Comparison of ENCODE assay signal across 9 mouse cellular contexts in the genomic region with DNA sequence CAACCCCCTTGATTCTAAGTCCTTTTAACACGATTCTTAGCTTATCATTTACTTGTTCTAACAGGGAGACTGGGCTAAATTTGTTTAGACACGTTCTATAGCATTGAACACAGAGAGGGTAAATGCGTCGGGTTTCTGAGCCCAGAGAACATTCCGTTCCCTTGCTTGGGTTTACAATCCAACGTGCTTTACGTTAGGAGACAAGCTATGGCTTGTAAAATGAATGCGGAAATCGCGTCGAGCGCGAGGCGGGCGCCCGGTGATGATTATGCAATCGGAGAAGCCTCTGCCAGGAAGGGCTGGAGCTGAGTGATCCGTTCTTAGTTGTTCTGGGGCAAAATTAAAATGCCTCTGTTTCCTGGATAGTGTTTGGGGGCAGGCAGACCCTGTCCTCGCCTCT. TPM values are rescaled to one million over a fixed set of nuclear protein-coding genes. Genes with fewer than 3 reads are reported as not detected.
DNase-seq lines count a peak whose midpoint lies in the region; ATAC-seq and TF ChIP-seq lines count a peak whose summit lies in the region.
"Had no signal": no experiment of that assay in that cellular context is flagged by ENCODE, and none has a peak within 500 bp of the region (broad histone marks: within the 10 kb centered on the region; RNA-seq: fewer than 3 reads in every experiment).

No protein-coding gene starts in this region.

- no peak for ATAC-seq in embryonic facial prominence, embryonic 11.5 days (replicated peaks; ENCODE audit: insufficient number of reproducible peaks, low FRiP score, low TSS enrichment, low read depth)
- peak; percentile 37; the same call in 1 of the 2 replicates for ATAC-seq in limb, embryonic 14.5 days (ENCODE audit: low FRiP score, low read depth)
- ATAC-seq in megakaryocyte, adult 5-6 weeks (ENCODE audit: poor library complexity, severe bottlenecking), result peak; percentile 58

- no peaks in the 10 kb centered on the region for H3K27me3 ChIP-seq in embryonic facial prominence, embryonic 11.5 days (ENCODE audit: control insufficient read depth, insufficient read depth, low read length)
- H3K27me3 ChIP-seq in limb, embryonic 14.5 days (ENCODE audit: control insufficient read depth, insufficient read depth, low read length), result no peaks in the 10 kb centered on the region

- H3K4me2 ChIP-seq in embryonic facial prominence, embryonic 11.5 days (ENCODE audit: low read depth, low read length), result no peak overlapping the region
- H3K4me2 ChIP-seq in limb, embryonic 14.5 days (replicated peaks; ENCODE audit: low read depth, low read length, severe bottlenecking), result no peak overlapping the region
- H3K4me2 ChIP-seq: midbrain, embryonic 11.5 days had no signal

- intact Hi-C loops in gastrocnemius, postnatal 36 days (cut with DNase I), result loop anchor here (5.0 kb wide), 1 partner anchor 108 kb away; no protein-coding TSS in a partner anchor

- H3K27ac ChIP-seq in embryonic facial prominence, embryonic 11.5 days (replicated peaks; ENCODE audit: low read depth, low read length), result no peak overlapping the region
- peak overlapping the region; percentile 20; the same call in 1 of the 2 replicates for H3K27ac ChIP-seq in limb, embryonic 14.5 days (replicated peaks; ENCODE audit: low read depth, low read length)

- H3K9me3 ChIP-seq in embryonic facial prominence, embryonic 11.5 days (replicated peaks; ENCODE audit: control insufficient read depth, low read length), result no peaks in the 10 kb centered on the region
- no peaks in the 10 kb centered on the region; the same call in 1 of the 2 replicates for H3K9me3 ChIP-seq in limb, embryonic 14.5 days (ENCODE audit: control insufficient read depth, low read length)

- H3K36me3 ChIP-seq in embryonic facial prominence, embryonic 11.5 days (replicated peaks; ENCODE audit: control insufficient read depth, insufficient read depth, low read depth, low read length), result no peaks in the 10 kb centered on the region
- H3K36me3 ChIP-seq in limb, embryonic 14.5 days (ENCODE audit: control insufficient read depth, insufficient read depth, low read length), result no peaks in the 10 kb centered on the region

- no peak for TF ChIP-seq POLR2A in limb, embryonic 14.5 days (IDR thresholded peaks at IDR 0.05; ENCODE audit: borderline replicate concordance, extremely low read depth, insufficient read depth, insufficient read length)

- WGBS in embryonic facial prominence, embryonic 11.5 days, result 78% methylated on average over 19 of the region's 19 CpGs
- WGBS in limb, embryonic 14.5 days, result 48% methylated on average over 19 of the region's 19 CpGs

- no peaks in the 10 kb centered on the region for H3K4me1 ChIP-seq in embryonic facial prominence, embryonic 11.5 days (ENCODE audit: control insufficient read depth, insufficient read depth, low read length)
- H3K4me1 ChIP-seq in limb, embryonic 14.5 days (ENCODE audit: control insufficient read depth, insufficient read depth, low read length), result no peaks in the 10 kb centered on the region

- peak; percentile 7 to 47 for DNase-seq in kidney, postnatal 36 days
- no peak for DNase-seq in kidney, postnatal 10 days
- DNase-seq in embryonic facial prominence, embryonic 11.5 days (ENCODE audit: low spot score), result peak; percentile 52
- peak; percentile 63 for DNase-seq in limb, embryonic 14.5 days (ENCODE audit: low spot score)
- DNase-seq in MN1 (ENCODE audit: low spot score), result no peak
- no peak for DNase-seq in left cerebral cortex, adult 18-20 months (ENCODE audit: low spot score in 2 of 2)
- no peak for DNase-seq in gastrocnemius, postnatal 36 days

- no peak overlapping the region for H3K9ac ChIP-seq in embryonic facial prominence, embryonic 11.5 days (replicated peaks; ENCODE audit: low read length)
- no peak overlapping the region for H3K9ac ChIP-seq in limb, embryonic 14.5 days (ENCODE audit: low read depth, low read length, severe bottlenecking)

- H3K4me3 ChIP-seq in embryonic facial prominence, embryonic 11.5 days (ENCODE audit: low read depth, low read length), result no peak overlapping the region
- no peak overlapping the region for H3K4me3 ChIP-seq in limb, embryonic 14.5 days (replicated peaks; ENCODE audit: low read length)

RNA-seq across cellular contexts. Expression of a gene that starts 42.4 kb away (rescaled TPM):
- 35.4 and 41.7 TPM in 2 replicates for polyA plus RNA-seq in embryonic facial prominence, embryonic 11.5 days (2014; fragmentation: Nextera tagmentation; extraction: Ambion mirVana)
- 86.2 and 115 TPM in 2 replicates for polyA plus RNA-seq in limb, embryonic 14.5 days (2012; rRNA removed)
- polyA plus RNA-seq in limb, embryonic 14.5 days (2014; fragmentation: Nextera tagmentation; extraction: Ambion mirVana), result 80.4 and 93.3 TPM in 2 replicates
- 7.6 and 8.7 TPM in 2 replicates for total RNA-seq in megakaryocyte, adult 5-6 weeks (2015)
- 5.9 TPM in 2 replicates for total RNA-seq in megakaryocyte, adult 5-6 weeks (2017)
- total RNA-seq in left cerebral cortex, adult 18-20 months (2021), result 10 to 100 TPM; 68.8 to 78.1 TPM
- total RNA-seq in gastrocnemius, postnatal 36 days (2021), result 10 to 100 TPM; 29.7 to 33.0 TPM

Comparison
In these comparisons a context has a peak if more than half of its experiments do, and no peak if none do; other contexts are left out.
1. DNase-seq: peak in kidney, postnatal 36 days (2 of 2), embryonic facial prominence, embryonic 11.5 days (single experiment) and limb, embryonic 14.5 days (single experiment); none in kidney, postnatal 10 days (single experiment), MN1 (single experiment), left cerebral cortex, adult 18-20 months (0 of 2) and gastrocnemius, postnatal 36 days (0 of 2).